Mouse (Mus musculus) CD4-positive helper T cell, adult 2 months (primary cell): ENCODE results near the gene Elk4.
A peak's percentile ranks its signal among the peaks of the same experiment; 100 is the strongest.

Experiments used
- DNase-seq: peaks from one replicate; pipeline ENCODE4 v3.0.0-alpha.2; 2012; ENCODE audit warnings: low read depth, missing footprints, low spot score

Elk4 gene

DNA sequence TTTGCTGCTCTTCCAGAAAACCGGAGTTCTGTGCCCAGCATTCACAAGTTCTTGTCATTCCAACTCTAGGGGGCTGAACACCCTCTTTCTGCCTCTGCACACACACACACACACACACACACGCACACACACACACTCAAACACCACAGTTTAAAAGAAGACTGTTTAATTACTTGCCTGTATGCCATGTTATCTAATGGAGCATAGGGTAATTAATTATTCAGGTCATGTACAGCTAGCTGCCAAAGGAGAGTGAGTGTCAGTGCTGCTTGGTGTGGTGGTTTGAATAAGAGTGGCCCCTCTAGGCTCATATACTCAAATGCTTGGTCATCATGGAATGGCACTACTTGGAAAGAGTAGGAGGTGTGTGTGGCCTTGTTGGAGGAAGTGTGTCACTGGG is 23.6 kb upstream of the Elk4 start:
- DNase-seq = no peak

GRCm38 (mm10) chr1:131987432-131987831 is 20.0 kb upstream of the Elk4 start:
- DNase-seq = no peak

- no peak for DNase-seq
These were observed 17.9 kb upstream of the Elk4 start for GRCm38 (mm10) chr1:131989476-131989875.

DNA sequence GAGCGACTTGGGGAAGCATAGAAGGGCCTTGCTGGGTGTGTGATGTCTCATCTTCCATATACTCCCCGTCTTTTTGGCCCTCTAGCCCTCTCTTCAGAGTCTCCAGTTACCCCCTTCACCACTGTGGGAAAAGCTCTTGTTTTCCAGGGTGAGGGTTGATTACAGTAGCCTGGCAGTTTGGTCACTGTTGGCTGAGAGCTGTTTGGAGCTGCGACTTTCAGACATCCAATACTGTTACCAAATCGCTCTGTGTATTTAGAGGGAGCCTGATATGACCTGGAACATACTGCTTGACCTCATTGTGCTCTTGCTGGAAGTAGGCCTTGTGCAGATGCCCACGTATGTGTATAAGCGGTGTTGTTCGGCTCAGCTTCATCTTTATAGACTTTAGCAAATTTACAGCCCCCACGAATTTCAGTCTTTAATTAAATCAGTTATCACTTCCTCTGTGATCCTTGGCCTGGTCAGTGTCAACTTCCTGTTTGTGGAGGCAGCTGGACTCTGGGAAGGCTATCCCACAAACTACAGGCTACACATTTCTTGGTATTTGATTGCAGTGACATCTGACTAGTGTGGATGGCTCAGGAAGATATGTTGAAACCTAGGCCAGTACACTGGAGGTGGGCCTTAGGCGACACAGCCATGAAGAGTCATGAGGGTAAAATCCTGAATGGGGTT is 17.2 kb upstream of the Elk4 start:
- DNase-seq = no peak

- no peak for DNase-seq
These were observed 14.8 kb upstream of the Elk4 start for GRCm38 (mm10) chr1:131992561-131993001.

- DNase-seq = no peak
These were observed 14.0 kb upstream of the Elk4 start for GRCm38 (mm10) chr1:131993169-131994040.

DNA sequence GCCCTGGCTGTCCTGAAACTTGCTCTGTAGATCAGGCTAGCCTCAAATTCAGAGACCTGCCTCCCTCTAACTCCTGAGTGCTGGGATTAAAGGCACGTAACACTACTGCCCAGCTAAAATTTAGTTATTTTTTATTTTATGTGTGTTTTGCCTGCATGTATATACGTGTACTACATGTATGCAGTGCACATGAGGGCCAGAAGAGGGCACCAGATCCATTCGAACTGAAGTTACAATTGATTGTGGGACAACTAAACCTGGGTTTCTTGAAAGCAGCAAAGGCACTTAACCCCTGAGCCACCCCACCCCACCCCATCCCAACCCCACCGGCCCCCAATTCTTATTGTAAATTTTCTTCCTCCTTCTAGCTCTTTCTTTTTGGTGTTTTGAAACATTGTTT is 12.3 kb upstream of the Elk4 start:
- DNase-seq = peak; percentile 70

- peak; percentile 56 for DNase-seq
These were observed 6.9 kb upstream of the Elk4 start for GRCm38 (mm10) chr1:132000506-132000905.

- no peak for DNase-seq
These were observed 5.5 kb upstream of the Elk4 start for GRCm38 (mm10) chr1:132001880-132002330.

GRCm38 (mm10) chr1:132003111-132003510 is 4.3 kb upstream of the Elk4 start:
- no peak for DNase-seq

DNA sequence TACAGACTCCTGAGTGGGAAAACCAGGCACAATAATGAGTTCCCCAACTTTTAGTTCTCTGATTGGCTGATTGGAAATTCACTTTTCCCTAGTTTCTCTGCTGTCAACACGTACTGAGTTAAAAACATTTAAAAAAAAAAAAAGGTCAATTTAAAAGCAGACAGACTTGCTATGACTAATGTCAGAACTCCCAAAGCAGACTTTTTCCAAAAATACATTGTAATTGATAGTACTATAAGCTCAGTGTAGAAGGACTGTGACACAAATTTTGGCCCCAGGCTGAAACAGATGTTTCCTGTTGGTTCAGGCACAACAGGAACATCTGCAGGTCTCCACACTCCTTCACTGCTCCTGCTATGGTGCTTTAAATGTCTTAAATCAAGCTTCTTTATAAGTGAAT is 3.6 kb upstream of the Elk4 start:
- DNase-seq = no peak

DNA sequence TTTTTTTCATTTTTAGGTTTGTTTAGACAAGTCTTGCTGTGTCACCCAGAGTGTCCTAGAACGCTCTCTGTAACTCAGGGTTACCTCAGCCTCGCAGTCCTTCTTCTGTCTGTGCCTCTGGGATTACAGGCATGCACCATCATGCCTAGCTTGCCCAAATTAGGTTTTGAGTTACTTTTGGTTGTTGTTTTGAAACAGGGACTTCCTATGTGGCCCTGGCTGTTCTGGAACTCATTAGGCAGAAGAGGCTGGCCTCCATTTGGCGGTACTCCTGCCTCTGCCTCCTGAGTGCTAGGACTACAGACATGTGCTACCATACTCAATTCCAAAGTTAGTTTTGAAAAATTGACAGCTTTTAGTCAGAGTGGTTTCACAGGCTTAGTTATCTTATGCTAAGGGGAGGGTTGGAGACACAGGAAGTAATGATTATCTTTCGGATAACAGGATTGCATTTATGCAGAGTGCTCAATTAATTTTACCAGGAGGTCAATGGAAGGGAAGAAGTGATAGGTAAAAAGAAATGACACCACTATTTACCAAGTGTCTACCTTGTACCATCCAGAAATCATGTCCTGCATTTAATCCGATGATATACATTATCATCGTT is 2.7 kb upstream of the Elk4 start:
- DNase-seq = peak; percentile 23

GRCm38 (mm10) chr1:132005466-132005865 is 1.9 kb upstream of the Elk4 start:
- DNase-seq = no peak

- no peak for DNase-seq
These were observed 1.4 kb upstream of the Elk4 start for GRCm38 (mm10) chr1:132006046-132006445.

- DNase-seq = no peak
These were observed 686 bp upstream of the Elk4 start for GRCm38 (mm10) chr1:132006721-132007120.

- peak; percentile 97 for DNase-seq
These were observed 721 bp downstream of the Elk4 start for GRCm38 (mm10) chr1:132007828-132008827.

DNA sequence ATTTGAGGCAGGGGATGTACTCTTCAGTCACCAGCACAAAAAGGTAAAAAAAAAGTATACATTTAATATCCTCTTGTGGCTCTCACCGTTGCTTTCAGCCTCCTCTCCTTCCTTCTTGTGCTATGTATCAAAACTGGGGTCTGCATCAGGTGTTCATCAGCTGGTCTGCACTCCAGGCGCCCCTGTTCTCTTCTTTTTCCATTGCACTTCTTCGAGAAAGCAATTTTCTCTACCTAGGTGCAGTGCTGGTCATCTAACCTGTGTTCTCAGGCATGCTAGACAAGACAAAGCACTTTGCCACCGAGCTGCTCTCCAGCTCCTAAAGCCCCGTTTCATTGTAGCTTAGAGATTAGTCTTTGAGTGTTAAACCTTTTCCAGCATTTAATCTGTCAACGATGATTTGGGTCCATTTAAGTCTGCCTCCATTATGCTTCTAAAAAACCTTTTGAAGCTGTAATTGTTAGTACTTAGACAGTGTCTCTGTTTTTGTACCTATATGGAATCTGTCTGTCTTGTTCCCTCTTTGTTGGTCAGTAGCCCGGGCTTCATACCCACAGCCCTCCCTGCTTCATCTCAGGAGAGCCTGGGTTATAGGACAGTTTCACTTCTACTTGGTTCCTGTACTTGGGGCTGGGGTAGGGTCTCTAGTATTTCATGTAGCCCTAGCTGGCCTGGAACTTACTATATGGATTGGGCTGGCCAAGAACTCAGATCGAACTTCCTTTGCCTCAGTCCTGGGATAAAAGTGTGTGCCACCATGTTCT is 1.7 kb downstream of the Elk4 start:
- no peak for DNase-seq

DNA sequence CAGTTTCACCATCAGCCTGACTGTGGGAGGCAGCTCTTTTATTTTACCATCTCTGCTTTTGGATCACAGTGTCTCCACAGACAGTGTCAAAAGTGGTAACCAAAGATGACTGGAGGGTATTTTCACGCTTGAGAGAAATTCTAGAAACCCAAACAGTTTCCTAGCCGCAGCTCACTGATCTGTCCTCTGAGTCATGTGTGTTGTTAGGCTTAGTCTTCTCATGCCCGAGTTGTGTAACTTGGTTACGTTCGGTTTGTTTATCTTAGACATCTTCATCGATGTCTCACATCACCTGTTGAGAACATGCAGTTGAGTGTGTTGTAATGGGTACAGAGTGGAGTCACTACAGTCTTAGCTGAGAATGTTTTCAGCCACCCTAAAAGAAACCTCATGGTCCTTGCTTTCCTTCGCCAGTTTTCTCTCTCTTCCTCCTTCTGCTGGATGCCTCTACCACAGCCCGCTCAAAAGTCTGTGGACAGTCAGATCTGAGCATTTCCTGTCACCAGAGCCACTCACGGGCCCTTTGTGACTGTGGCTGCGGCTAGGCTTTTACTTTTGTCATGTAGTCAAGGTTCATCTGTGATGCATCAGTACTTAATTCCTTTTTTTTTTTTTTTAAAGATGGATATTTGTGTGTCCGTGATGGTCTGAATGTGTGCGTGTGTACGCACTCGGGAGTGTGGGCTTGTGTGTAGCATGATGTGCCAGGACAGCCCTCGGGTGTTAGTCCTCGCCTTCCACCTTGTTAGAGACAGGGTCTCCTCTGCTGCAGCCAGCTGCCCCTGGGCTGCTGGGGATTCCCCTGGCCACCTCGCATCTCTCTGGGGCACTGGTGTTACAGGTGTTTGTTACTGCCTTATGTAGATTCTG is 3.5 kb downstream of the Elk4 start:
- DNase-seq = peak; percentile 88

GRCm38 (mm10) chr1:132011785-132012184 is 4.4 kb downstream of the Elk4 start:
- DNase-seq = peak; percentile 54
